Mouse (Mus musculus) kidney, postnatal 14 days (tissue): ENCODE data around the gene Synm.

Experiments used
- DNase-seq: peaks from one replicate; pipeline ENCODE4 v3.0.0; 2022; ENCODE audit warnings: mixed read lengths

The Synm gene

DNA sequence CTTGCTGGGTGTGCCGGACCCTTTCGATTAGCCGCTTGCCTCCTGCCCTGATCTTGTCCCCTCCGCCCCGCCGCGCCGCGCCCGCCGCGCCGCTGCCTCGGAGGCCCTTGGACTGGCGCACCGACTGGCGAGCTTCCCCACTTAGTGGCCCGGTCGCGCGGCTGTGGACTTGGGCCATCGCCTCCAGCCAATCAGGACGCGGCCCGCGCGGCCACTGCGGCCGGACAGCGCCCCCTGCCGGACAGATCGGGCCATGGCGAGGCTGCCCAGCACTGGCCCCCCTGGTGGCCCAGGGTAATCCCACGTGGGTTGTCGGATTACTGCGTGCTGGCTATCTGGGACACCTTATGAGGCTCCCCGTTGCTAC lies at the start of gene Synm:
Gene Synm (minus strand): TSS at position 114 of the 367 bp plus-strand sequence.
- DNase-seq: peak; percentile 95

DNA sequence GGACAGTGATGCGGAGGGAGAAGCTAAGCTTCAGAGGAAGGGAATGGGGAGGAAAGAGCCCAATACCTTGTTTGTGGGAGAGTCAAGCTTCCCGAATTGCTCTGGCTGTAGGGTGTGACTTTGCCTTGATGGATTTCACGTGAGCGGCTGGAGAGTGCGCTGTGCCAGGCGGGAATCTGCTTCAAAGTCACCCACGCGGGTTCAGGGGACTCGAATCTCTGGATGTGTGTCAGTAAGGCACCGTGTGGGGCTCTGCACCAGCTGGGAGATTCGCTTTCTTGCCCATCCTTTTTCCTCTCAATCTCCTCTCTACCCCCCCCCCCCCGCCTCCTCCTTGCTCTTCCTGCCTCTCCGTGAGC lies 44.3 kb upstream of the Synm start:
- DNase-seq: no peak

DNA sequence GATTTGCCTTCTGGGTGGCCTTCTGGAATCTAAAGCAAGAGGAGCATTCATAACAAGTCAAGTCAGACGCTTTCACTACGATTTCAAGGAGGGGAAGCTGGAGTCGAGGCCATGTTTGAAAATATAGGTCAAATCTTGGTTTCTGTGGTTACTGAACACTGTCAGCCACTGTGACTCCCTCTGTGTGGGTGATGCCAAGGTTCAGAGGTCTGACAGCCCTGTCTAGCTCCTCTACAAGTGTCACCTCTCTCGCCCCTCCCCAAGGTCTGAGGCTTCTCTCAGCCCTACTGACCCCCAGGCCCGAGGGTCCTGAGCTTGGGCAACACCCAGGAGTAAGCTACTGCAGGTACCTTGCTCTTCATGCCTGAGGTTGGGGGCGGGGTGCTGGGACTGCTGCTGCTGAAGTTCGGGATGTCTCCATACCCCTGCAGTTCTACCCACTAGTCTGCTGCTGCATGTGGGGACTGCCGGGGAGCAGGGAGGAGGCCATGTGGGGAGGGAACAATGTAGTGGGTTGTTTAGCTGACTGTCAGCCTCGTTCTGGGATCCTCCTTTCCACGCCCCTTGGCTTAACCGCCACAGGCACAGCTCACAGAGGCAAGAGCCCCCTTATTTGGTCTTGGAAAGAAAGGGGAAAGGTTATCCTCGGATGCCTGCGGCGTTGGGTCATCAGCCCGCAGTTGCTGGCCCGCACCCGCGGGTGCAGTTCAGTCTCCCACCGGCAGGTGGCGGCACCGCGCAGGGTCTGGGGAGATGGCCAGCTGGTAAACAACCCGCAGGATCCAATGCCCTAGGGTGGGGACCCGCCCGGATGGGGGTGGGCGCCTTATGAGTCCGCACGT lies 43.7 kb upstream of the Synm start:
- DNase-seq: peak; percentile 87

DNA sequence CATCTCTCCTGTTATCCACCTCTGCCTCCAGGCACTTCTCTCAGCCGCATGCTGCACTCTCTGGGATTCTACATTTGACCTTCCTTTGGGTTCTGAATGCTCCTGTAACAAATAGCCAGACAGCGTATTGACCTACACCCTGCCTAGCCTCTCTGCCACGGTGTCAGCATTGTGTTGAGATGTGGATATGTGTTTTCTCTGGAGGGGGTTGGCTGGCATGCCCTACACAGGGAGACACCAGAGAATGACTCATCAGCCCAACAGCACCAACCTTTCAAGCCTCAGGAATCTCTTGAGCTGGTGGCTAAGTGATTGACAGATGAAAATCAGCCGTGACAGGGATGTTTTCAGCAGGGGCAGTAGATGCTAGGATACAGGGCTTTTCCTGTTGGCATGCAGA lies 41.5 kb upstream of the Synm start:
- DNase-seq: no peak

DNA sequence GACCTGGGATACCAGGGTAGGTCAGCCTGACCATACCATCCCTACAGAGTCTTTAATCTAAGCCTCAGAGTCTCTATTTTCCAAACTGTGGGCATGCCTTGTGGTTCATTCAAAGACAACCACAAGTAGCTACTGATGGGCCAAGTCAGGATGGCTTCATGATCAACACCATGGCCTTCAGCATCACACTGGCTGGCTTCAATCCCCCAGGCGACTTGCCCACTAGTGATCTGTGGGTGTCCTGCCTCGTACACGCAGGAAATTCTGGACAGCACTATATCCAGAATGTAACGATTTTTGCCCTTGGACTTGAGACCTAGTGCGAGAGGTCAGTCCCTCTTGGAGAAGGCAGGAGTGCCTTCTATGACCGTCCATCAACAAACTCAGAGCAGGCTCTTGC lies 41.0 kb upstream of the Synm start:
- no peak for DNase-seq

DNA sequence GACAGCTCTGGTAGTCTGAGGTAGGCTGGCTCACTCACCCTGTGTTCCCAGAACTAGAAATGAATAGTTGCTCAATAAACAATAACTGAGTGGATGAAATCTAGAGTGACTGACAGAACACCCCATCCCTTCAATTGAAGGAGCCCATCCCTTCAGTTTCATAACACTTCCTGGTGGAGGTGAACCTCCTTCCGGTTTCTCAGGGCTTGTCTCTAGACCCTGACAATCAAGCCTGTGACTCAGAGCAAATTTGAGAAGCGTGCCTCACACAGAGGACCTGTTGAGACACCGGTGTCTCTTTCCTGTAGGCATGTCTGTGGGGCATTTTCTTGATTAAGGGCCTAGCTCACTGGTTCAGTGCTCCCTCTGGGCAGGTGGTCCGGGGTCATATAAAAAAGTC lies 38.9 kb upstream of the Synm start:
- DNase-seq: no peak

DNA sequence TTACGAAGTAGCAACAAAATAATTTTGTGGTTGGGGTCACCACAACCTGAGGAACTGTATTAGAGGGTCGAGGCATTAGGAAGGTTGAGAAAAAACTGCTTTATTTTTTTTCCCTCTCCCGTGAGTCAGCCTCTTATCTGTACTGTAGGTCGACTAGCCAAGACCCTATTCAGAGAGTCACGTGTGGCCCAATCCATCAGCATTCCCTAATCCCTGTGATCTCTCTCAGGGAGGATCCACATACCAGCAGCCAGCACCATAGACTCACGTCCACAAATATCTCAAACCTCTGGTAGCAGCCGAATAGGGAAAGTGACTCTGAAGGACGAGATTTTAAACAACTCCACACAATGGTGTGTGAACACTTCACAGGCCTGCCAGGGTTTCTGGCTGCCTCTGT lies 37.5 kb upstream of the Synm start:
- no peak for DNase-seq

DNA sequence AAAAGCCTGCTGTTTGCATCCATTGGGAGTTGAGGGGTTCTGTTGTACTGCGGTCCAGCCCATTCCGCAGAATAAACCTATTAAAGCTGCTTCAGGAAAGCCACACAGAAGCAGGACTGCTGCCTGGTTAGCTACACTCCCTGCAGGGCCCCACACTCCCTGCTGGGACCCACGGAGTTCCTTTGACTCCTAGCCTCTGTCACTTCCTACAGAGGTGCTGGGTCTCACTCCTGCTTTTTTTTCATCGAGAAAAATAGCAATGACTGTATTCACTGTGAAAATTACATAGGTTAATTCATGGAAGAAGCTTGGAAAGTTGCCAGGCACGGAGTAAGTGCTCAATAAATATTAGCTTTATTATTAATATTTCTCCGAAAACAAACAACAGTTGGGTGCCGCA lies 33.9 kb upstream of the Synm start:
- no peak for DNase-seq

DNA sequence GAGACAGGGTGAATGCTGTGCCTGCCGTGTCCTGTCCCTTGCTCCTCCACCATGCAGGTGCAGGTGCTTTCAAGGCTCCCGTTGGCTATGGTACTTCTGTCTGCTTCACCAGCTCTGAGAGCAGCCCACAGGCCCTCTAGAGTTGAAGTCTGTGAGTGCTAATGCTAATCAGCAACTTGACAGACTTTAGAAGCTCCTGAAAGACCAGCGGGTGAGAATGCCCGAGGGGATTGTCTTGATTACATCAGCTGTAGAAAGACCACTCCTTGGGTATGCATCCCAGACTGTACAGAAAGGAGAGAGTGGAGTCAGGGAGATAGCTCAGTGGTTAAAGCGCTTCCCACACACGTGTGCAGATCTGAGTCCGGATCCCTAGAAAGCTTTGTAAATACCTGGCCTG lies 31.7 kb upstream of the Synm start:
- no peak for DNase-seq

DNA sequence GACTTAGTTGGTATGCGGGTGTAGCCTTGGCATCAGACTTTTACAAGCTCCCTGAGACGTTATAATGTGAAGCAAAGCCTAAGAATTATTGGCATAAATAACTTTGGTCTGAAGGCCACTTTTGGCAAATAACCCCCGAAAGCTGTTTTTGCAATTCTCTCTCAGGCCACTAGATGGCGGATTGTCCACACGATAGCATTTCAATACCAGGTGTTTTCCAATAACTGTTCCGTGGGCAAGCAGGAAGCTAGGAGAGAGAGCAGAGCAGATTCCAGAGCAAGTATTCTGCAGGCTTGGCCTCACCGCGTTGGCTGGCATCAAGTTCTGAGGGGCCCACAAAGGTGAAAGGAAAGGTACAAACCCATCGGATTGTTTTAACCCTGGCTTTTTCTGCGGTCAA lies 29.2 kb upstream of the Synm start:
- DNase-seq: peak; percentile 76

DNA sequence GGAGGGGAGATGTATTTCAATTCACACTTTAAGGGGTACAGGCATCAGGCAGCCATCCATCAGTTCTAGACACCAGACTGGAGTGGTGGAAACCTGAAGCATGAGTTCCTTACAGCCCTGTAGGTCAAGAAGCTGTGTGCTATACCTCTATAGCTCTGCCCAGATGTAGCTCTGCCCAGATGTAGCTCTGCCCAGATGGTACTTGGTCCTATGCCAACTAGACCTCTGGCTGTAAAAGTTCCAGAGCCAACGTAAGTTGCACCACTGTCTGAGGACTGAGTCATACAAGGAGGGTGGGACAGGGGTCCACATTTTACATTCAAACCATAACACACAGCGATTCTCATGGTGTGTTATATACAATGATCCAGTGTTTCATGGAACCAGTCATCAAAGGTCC lies 28.3 kb upstream of the Synm start:
- DNase-seq: no peak

DNA sequence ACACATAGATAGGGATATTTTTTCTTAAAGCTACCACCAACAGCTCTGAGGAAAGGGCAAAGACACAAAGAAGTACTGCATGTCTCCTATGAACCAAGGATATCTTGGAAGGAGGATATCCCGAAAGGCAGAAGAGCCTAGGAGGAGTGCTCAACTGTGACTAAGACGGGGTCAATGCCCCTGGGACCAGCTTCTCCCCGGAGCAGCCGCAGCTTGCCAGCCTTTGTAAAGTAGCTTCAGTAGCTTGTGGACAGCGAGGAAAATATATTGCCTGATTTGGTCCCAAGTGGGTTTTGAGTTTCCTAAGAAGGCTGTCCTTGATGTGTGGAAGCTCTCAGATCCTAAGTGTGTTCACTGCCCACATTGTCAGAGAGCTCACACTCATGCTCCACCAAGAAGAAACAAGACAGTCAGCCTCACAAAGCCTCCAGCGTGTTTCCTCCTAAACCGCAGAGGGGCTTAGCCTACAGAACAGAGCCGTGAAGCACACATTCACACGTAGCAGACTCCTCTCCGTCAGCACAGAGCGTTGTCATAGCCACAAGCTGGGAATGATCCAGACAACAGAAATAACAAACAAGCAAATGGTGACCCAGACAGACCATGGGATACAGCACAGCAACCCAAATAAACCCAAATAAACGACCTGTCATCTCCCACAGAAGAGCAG lies 17.2 kb upstream of the Synm start:
- DNase-seq: no peak

DNA sequence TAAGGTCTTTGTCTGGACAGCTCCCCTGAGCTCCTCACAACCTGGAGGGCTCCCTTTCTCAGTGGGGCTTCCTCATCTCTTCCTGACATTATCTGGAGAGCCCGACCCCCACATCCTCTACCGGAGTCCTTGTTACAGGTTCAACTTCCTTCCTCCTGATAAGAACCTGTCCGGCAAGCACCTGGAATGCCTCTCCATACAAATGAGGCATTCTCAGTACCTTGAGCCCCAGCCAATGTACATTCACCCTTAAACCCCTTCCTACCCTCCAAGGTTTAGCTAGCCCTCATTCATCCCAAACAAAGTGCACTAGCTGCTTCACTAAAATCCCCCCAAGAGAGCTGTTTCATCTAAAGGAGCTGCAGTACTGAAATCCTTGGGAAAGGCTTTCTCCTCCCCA lies 16.1 kb upstream of the Synm start:
- DNase-seq: no peak

DNA sequence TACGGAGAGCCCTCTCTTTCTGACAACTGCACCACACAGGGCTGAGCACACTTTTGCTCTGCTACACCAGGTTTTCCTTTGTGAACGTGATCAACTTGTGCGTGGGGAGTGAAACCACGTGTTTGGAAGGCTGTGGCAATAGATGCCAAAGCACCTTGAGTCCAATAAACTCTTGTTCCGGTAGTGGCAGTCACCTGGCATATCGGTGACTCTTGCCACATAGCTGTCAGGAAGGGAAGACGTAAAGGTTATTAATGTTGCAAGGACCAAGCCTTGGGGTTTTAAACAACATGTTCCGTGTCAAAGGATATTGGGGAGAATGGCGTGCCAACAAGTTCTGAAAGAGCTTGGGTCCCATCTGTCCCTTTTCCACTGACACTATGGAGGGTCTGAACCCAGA lies 12.7 kb upstream of the Synm start:
- DNase-seq: no peak

DNA sequence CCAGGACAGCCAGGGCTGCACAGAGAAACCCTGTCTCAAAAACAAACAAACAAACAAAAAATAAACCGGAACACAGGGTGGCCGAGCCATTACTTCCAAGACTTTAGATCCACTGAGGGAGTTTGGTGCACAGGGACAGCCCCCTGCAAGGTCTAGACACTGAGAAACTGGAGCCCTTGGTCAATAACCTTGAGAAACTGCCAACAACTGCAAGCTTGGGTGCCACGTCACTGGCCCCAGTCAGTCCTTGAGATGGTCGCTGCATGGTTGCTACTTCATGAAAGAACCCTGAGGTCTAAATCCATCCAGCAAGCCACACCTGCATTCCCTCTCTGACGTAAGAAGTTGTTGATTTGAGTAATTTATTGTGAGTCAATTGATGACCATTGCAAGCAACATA lies 9.9 kb upstream of the Synm start:
- DNase-seq: no peak

DNA sequence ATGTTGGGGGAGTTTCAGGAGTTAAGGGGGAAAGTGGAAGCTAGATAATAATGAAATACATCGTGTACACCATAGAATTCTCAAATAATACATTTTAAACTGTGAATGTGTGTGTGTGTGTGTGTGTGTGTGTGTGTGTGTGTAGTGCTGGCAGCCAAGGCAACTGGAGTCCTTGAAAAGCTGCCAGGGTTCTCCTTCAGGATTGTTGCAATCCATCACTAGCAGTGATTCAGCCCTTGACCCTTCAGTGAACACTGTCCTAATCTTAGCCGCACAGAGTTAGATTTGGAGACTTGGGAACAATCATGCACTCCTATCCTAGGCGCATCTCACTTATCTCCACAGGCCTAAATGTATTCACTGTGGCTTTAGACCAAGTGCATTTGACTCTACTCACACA lies 8.6 kb upstream of the Synm start:
- DNase-seq: no peak

DNA sequence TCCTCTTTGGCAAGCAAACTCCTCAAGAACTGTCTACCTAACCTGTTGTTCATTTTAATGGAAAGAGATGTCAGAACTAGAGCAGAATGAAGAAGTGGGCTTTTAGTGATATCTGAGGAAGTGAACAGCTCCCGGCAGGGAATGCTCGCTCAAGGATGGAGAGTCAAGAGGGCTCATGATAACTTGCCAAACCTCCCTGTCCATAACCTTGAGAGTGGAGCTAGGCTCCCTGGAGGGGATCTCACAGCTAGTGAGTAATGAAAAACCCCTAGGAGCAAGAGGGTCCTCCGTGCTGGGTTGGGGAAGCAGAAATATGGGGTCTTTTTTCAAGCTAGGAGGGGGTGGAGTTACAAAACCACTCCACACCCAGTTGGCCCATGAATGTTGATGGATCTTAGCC lies 4.1 kb upstream of the Synm start:
- no peak for DNase-seq

DNA sequence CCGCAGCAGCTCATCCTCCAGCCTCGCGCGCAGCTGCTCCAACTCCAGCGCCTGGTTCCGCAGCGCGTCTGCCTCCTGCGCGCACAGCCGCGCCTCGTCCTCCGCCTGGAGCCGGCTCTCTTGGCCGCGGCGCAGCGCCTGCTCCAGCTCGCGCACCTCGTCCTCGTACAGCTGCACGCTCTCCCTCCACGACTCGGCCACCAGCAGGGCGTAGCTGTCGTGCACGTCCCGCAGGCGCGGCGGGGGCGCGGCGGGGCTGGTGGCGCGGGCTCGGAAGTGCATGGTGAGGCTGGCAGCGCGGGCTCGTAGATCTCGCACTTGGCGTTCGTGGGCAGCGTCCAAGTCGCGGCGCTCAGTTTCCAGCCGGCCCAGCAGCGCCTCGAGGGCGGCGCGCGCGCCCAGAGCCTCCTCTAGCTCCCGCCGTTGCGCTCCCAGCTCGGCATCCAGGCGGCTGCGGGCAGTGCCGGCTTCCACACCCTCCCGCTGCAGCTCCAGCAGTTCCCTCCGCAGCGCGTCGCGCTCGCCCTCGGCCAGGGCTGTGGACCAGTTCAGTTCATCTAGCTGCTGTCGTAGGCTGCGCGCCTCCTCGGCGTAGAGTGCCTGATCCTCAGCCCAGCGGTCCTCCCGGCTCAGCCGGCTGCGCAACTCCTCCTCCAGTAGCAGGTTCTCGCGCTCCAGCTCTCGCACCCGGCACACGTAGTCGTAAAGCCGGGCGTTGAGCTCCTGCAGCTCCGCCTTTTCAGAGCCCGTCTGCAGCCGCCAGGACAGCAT lies 499 bp downstream of the Synm start:
- DNase-seq: peak; percentile 58

DNA sequence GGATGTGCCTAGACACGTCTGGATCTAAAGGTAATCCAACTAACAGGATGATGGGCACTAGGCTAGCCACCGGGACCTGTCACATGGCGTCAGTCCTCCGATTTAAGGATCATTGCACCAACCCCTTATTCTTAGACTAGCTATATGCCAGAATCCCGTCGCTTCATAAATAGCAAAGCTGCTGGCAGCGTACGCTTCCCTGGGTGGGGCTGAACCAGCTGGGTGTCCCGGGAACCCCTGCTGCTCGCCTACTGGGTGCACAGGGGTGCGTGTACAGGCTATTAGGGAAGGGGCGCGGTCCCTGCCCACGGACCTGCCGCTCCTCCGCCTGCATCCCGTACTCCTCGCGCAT lies 1.1 kb downstream of the Synm start:
- no peak for DNase-seq

DNA sequence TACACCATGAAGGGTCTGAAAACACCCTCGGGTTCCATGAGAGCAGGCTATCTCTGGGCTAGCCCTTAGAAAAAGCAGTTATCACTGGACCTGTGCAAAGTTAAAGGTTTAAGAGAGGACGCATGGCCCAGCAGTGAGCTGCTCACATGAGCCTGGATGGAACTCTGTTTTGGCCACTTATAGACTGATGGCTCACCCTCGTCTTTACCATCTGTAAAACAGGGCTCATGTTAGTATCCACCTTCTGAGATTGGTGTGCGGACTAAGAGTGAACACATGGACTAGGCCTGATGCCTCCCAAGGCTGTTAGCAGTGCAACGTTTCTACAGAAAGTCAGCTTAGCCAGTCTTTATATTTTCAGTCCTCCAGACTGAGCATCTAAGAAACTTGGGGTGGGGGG lies 2.9 kb downstream of the Synm start:
- DNase-seq: no peak

DNA sequence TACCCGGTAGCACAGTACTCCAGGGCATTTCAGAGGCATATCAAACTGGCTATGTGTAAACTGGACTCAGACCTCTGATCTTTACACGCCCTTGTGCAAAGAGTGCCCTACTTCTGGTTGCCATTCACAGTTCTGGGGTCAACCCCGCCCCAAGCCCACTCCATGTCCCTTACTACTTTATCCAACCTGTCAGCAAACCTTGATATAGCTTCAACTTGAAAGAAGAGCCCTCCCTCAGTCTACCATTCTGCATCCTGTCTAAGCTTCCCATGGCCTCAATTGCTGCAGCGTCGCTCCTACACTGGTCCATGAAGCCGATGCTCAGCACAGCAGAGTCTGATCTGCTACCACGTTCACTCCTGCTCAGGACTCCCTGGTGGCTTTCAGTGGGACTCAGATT lies 4.2 kb downstream of the Synm start:
- no peak for DNase-seq

DNA sequence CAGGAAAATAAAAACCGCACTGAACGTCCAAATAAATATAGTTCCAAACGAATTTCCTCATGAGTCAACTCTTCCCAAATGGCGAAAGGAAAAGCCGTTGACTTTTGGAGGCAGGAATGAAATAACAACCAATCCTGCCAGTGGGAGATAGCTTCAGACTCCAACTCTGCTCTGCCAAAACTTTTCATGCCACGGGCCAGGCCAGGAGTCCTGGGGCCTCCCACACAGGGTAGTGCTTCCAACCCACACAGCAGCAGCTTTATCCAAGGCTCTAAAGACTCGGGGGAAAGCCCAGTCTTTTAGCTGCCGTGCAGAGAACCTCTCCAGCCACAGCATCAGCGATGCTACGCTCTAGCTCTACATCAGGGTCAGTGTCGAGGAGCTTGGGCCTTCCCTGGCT lies 4.9 kb downstream of the Synm start:
- DNase-seq: no peak

DNA sequence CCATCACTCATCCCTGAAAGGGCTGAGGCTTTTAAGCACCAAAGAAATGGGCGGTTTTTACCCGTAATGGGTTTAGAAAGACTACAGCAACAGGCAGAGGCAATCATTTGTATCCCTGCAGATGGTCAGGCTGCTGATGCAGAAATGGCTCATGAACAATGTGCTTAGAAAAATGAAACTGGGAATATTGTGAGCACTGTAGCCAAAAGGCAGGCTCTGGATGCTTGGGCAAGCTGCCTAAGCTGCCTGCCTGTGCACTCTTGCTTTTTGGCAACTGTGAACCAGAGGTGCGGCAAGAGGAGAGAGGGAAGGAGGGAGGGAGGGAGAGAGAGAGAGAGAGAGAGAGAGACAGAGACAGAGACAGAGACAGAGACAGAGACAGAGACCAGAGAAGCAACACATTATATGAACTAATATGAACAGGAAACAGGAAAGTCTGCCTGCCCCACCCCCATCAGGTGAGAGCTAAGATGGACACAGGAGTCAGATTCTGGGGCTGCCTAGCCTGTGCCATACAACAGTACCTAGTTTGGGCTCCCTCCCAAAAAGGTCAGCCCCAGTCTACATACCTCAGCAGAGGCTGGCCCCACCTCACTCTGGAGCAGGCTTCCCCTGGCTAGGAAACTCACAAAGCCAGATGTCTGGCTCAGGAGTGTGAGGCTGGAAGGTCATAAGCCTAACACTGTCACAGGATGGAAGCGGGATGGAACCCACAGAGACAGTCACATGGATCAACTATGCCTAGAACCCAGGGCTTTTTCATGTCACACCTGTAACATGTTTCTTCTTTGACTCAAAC lies 9.9 kb downstream of the Synm start:
- no peak for DNase-seq
